Mouse (Mus musculus) forebrain, embryonic 13.5 days (tissue): Measurements from ENCODE around the gene Pcsk6. TPM values are rescaled to one million over a fixed set of nuclear protein-coding genes. Genes with fewer than 3 reads are reported as not detected.

Experiments used
- ATAC-seq: fragments of 200-750 bp; cut with Nextera tagmentation; 2 replicates; pipeline ENCODE4 v1.8.0; 2017
- H3K27ac ChIP-seq: fragments of 300-500 bp; sonication (generic); 2 replicates; pipeline ENCODE4 v1.5.1; 2015; ENCODE audit warnings: inconsistent platforms, mild to moderate bottlenecking, moderate library complexity
- H3K27me3 ChIP-seq: fragments of 300-500 bp; sonication (generic); 2 replicates; pipeline ENCODE4 v1.6.1; 2015; ENCODE audit warnings: mild to moderate bottlenecking, inconsistent platforms
- H3K36me3 ChIP-seq: fragments of 300-500 bp; sonication (generic); 2 replicates; pipeline ENCODE4 v1.6.1; 2015; ENCODE audit warnings: mild to moderate bottlenecking, inconsistent platforms; ENCODE audit not compliant: poor library complexity, severe bottlenecking
- H3K4me1 ChIP-seq: fragments of 300-500 bp; sonication (generic); 2 replicates; pipeline ENCODE4 v1.6.1; 2015; ENCODE audit warnings: inconsistent platforms
- H3K4me2 ChIP-seq: fragments of 300-500 bp; sonication (generic); 2 replicates; pipeline ENCODE4 v1.6.1; 2015; ENCODE audit warnings: inconsistent platforms, mild to moderate bottlenecking, moderate library complexity
- H3K4me3 ChIP-seq: fragments of 300-500 bp; sonication (generic); 2 replicates; pipeline ENCODE4 v1.5.1; 2015; ENCODE audit warnings: mild to moderate bottlenecking, inconsistent platforms
- H3K9ac ChIP-seq: fragments of 300-500 bp; sonication (generic); 2 replicates; pipeline ENCODE4 v1.6.1; 2015; ENCODE audit warnings: mild to moderate bottlenecking, inconsistent platforms
- H3K9me3 ChIP-seq: fragments of 300-500 bp; sonication (generic); replicated peaks from 2 replicates; pipeline ENCODE4 v1.6.1; 2016; ENCODE audit warnings: inconsistent platforms
- WGBS: fragments of 180-500 bp; shearing (Covaris S2); methylation state at CpG from one replicate; pipeline ENCODE4 v1.1.7; 2015; 5-methylcytosine and 5-hydroxymethylcytosine counted together
- polyA plus RNA-seq: library from polyadenylated mRNA; unstranded; fragments of >200 nt; fragmentation: Nextera tagmentation; extraction: Ambion mirVana; gene quantifications from 2 replicates; pipeline ENCODE4 v1.2.1, GENCODE M21; 2015

Gene Pcsk6
- polyA plus RNA-seq, 1 experiment from 2014 or later: 1.1 TPM

DNA sequence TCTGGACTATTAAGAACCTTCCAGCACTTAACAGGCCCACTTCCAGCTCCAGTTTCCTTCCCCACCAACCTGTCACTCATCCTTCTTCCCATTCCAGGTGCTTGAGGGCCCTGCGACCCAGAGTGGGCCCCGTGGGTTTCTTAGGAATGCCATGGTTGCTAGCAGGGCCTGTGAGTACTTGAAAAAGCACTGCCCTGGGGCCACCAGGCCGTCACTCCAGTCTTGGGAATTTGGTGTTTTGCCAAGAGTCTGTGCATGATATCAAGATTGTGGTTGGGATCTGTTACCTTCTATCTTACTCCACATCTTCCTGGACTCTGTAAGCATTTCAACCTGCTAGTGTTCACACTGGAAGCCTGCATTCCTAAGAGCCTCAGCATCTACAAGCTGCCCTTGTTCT, 120.5 kb downstream of the Pcsk6 start:
- Histone ChIP-seq H3K36me3 (no peaks in the 10 kb centered on the region), H3K9me3 (no peaks in the 10 kb centered on the region), H3K27me3 (no peaks in the 10 kb centered on the region), H3K4me2 (no peak overlapping the region), H3K9ac (no peak overlapping the region), H3K27ac (no peak overlapping the region), H3K4me1 (no peaks in the 10 kb centered on the region), H3K4me3 (no peak overlapping the region)
- 71% methylated on average over 3 of the region's 3 CpGs for WGBS
- no peak for ATAC-seq

DNA sequence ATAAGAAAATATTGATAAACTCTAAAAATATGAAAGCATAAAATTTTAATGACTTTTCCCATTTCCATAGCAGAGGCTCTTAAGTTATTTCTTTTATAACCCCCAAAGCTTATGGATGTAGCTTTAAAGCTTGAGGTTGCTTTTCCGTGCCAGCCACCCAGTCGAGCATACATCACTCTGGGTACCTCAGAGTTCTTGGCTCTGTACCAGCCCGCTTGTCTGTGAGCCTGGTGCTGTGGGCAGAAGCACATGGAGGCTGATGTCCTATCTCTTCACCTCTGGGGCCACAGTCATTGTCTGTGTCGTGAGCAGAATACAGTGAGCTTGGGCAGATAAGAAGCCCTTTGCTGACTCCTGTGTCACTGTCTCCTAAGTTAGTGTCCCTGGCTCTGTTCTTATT, 126.7 kb downstream of the Pcsk6 start:
- 92% methylated on average over 4 of the region's 4 CpGs for WGBS
- H3K4me3 ChIP-seq: no peak overlapping the region
- no peak overlapping the region for H3K27ac ChIP-seq
- no peaks in the 10 kb centered on the region for H3K36me3 ChIP-seq
- no peaks in the 10 kb centered on the region for H3K9me3 ChIP-seq
- H3K4me1 ChIP-seq: no peaks in the 10 kb centered on the region
- no peak overlapping the region for H3K4me2 ChIP-seq
- no peaks in the 10 kb centered on the region for H3K27me3 ChIP-seq
- no peak overlapping the region for H3K9ac ChIP-seq
- no peak for ATAC-seq

DNA sequence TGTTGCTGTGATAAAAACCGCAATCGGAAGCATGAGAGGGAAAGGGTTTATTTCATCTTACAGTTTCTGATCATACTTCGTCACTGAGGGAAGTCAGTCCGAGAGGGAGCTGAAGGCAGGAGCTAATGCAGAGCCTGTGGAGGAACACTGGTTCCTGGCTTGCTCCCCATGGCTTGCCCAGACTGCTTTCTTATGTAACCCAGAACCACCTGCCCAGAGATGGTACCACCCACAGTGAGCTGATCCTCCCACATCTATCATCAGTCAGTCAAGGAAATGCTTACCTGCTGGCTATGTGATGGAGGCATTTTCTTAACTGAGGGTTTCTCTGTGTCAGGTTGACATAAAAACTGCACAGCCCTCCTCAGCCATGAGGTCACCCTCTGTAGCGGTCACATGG, 127.2 kb downstream of the Pcsk6 start:
- no peak overlapping the region for H3K4me2 ChIP-seq
- no peak overlapping the region for H3K27ac ChIP-seq
- no peaks in the 10 kb centered on the region for H3K27me3 ChIP-seq
- ATAC-seq: no peak
- no peak overlapping the region for H3K4me3 ChIP-seq
- 94% methylated on average over 5 of the region's 5 CpGs for WGBS
- no peaks in the 10 kb centered on the region for H3K4me1 ChIP-seq
- no peak overlapping the region for H3K9ac ChIP-seq
- no peaks in the 10 kb centered on the region for H3K36me3 ChIP-seq
- H3K9me3 ChIP-seq: no peaks in the 10 kb centered on the region

DNA sequence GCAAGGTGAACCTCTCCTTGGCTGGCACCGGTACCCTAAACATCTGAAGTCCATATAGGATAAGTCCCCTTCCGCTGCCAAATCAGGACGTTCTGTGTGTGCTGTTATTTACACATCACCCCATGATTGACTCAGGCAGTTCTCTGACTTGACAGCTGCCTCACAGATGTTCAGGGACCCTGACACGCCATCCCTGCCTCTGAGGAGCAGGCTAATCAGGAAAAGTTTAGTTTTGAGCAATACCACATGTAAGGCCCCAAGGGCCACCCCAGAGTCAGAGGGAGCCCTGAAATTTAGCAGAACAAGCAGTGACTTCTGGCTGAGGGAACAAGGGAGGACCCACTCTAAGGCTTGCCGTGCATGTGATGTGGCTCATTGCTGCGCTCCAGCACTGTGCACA, 130.8 kb downstream of the Pcsk6 start:
- ATAC-seq: no peak
- Histone ChIP-seq H3K4me2 (no peak overlapping the region), H3K9me3 (no peaks in the 10 kb centered on the region), H3K4me1 (no peaks in the 10 kb centered on the region), H3K27me3 (no peaks in the 10 kb centered on the region), H3K36me3 (no peaks in the 10 kb centered on the region), H3K9ac (no peak overlapping the region), H3K27ac (no peak overlapping the region), H3K4me3 (no peak overlapping the region)
- 87% methylated on average over 6 of the region's 6 CpGs for WGBS

DNA sequence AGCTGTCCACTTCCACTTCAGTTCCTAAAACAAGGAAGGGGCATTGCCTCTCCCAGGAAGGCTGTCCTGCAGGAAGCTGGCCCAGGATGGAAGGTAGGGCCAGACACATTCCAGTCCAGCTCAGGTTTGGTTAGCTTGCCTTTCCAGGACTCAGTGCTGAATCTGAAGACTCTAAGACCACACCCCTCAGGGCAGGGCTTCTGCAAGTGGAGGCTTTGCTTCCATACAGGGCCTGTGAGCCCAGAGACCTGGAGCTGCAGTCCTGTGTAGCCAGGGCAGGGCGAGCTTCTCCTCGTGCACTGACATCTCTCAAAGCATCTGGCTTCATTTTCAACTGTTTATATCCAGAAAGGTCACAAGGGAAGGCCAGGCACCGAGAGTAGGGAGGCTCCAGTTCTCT, 131.9 kb downstream of the Pcsk6 start:
- Histone ChIP-seq H3K9me3 (no peaks in the 10 kb centered on the region), H3K27me3 (no peaks in the 10 kb centered on the region), H3K4me3 (no peak overlapping the region), H3K9ac (no peak overlapping the region), H3K27ac (no peak overlapping the region), H3K4me1 (no peaks in the 10 kb centered on the region), H3K4me2 (no peak overlapping the region), H3K36me3 (no peaks in the 10 kb centered on the region)
- ATAC-seq: no peak
- 61% methylated on average over 3 of the region's 3 CpGs for WGBS

DNA sequence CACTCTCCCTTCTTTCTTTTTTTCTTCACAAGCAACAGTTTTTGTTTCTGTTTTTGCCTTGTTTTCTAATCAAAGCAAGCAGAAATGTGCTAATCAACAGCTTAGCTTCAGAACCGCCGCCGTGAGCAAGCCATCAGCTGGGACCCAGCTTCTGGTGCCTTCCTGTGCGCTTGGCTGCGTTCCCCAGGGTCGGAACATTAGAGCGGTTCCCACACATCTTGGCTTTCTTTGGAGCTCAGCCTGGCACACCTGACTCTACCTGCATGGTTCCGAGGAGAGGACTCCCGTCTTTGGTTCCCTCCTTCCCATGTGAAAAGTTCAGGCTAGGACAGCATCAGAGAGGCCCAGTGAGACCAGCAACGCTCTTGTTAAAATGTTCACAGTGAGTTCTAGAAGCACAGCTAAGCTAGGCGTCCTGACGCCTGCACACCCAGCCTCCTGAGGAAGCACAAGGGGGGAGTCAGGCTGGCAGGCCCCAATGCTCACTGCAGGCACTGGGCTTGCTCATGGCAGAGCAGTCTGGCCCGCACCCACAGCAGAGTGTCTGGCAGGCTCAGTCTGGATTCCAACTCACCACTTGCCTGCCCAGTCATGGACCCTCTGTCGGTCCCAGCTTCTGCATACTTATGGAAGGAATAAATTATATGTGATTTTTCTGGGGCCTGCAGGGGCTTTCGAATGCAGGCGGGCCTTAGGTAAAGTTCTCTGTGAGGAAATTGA, 139.7 kb downstream of the Pcsk6 start:
- Histone ChIP-seq H3K4me2 (no peak overlapping the region), H3K27ac (no peak overlapping the region), H3K9ac (no peak overlapping the region), H3K4me1 (no peaks in the 10 kb centered on the region), H3K4me3 (no peak overlapping the region), H3K27me3 (no peaks in the 10 kb centered on the region), H3K36me3 (no peaks in the 10 kb centered on the region), H3K9me3 (0 out of 2 replicates have a peak, but pooled peaks cover 7% of the 10 kb centered on the region)
- ATAC-seq: no peak
- WGBS: 94% methylated on average over 16 of the region's 16 CpGs

DNA sequence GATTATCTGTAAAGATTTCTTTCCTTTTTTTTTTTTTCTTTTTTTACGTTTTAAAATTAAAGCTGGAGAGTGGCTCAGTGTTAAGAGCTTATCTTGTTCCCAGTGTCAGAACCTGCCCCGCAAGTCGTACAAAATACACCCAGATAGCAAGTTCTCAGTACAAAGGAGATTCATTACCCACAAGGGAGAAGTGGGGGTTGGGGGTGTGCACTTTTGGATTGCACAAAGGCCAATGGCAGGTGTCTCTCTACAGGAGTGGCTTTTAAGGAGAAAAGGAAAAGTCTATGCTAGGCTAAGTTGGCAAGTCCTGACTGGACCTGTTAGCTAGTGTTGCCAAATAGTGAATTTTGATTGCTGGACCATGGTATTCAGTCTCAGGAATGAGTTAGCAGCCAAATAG, 140.3 kb downstream of the Pcsk6 start:
- Histone ChIP-seq H3K4me2 (no peak overlapping the region), H3K4me3 (no peak overlapping the region), H3K27me3 (no peaks in the 10 kb centered on the region), H3K4me1 (no peaks in the 10 kb centered on the region), H3K27ac (no peak overlapping the region), H3K9ac (no peak overlapping the region), H3K36me3 (no peaks in the 10 kb centered on the region), H3K9me3 (0 out of 2 replicates have a peak, but pooled peaks cover 7% of the 10 kb centered on the region)
- 81% methylated on average over 3 of the region's 3 CpGs for WGBS
- ATAC-seq: no peak

DNA sequence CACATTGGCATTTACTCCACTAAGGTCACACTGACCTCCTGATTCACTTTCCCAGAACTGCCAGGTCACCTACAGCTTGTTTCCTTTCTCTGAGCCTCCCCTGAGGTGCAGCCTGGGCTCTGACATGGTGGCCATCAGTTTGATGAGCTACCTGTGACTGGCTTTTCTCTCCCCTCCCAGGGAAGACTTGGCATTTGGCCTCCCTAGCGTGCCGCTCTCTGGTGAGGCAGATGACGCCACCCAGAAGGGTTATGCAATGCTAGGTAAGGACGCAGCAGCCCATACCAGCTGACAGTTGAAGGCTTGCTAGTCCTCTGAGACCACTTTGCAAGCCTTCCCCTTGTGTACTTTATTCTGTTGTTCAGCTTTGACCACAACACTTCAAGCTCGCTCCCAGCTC, 141.9 kb downstream of the Pcsk6 start:
- Histone ChIP-seq H3K4me3 (no peak overlapping the region), H3K9ac (no peak overlapping the region), H3K27me3 (no peaks in the 10 kb centered on the region), H3K36me3 (no peaks in the 10 kb centered on the region), H3K4me2 (no peak overlapping the region), H3K9me3 (0 out of 2 replicates have a peak, but pooled peaks cover 7% of the 10 kb centered on the region), H3K4me1 (no peaks in the 10 kb centered on the region), H3K27ac (no peak overlapping the region)
- ATAC-seq: no peak
- WGBS: 98% methylated on average over 5 of the region's 5 CpGs

DNA sequence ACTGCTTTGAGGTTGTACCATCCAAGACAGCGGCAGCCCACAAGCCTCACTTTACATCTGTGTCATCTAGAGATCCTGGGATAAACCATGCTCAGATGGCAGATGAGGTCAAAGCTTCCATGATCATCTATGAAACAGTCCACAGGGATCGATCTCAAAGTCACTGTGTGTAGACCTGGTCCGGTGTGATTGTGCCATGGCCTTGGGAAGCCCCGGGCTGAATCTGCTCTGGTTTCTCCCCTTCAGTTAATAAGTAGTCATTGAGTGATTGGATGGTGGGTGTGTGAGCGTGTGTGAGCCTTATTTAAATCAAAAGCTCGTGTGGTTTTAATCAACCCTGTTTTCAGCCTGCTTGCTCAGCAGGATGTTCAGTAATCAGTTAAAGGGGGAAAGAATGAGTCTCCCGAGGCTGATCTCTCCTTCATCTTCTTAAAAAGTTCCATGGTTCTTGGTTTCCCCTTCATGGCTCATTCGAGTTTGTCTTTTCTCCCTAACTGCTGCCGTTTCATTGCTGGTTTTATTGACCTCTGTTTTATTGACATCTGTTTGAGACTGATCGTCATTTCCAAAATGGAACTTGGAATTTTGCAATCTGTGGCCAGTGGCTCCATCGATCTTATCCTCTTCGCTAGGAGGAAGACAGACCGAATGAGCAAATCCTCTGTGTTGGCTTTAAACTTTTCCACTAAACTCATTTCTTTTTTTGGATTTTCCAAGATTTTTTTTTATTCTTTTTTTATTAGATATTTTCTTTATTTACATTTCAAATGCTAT, 142.5 kb downstream of the Pcsk6 start:
- no peak overlapping the region for H3K9ac ChIP-seq
- no peak for ATAC-seq

DNA sequence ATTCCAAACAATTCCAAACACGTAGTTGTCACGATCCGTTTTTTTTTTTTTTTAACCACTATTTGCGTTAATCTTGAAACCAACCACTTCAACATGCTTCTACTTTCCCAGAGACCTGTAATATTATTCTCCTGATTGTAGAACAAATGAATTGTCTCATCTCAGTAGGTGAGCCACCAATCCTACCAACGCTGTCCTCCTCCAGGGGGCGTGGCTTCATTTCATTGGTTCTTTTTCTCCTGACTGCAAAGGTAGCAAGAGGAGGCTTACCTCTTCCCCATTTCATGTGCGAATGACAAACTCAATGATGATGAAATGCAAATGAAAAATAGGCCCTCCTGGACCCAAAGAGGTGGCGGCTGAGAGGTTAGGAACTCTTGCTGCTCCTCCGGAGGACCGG, 143.5 kb downstream of the Pcsk6 start:
- Histone ChIP-seq H3K27ac (no peak overlapping the region), H3K4me3 (no peak overlapping the region), H3K27me3 (no peaks in the 10 kb centered on the region), H3K9me3 (no peaks in the 10 kb centered on the region), H3K4me1 (no peaks in the 10 kb centered on the region), H3K4me2 (no peak overlapping the region), H3K36me3 (no peaks in the 10 kb centered on the region), H3K9ac (no peak overlapping the region)
- ATAC-seq: no peak
- 88% methylated on average over 10 of the region's 10 CpGs for WGBS

More for the DNA sequence above, 142.5 kb downstream of the Pcsk6 start:
- H3K9me3 ChIP-seq: 0 out of 2 replicates have a peak, but pooled peaks cover 7% of the 10 kb centered on the region
- H3K4me3 ChIP-seq: no peak overlapping the region
- H3K36me3 ChIP-seq: no peaks in the 10 kb centered on the region
- no peak overlapping the region for H3K27ac ChIP-seq
- H3K4me1 ChIP-seq: no peaks in the 10 kb centered on the region
- WGBS: 63% methylated on average over 13 of the region's 13 CpGs
- H3K27me3 ChIP-seq: no peaks in the 10 kb centered on the region
- no peak overlapping the region for H3K4me2 ChIP-seq

DNA sequence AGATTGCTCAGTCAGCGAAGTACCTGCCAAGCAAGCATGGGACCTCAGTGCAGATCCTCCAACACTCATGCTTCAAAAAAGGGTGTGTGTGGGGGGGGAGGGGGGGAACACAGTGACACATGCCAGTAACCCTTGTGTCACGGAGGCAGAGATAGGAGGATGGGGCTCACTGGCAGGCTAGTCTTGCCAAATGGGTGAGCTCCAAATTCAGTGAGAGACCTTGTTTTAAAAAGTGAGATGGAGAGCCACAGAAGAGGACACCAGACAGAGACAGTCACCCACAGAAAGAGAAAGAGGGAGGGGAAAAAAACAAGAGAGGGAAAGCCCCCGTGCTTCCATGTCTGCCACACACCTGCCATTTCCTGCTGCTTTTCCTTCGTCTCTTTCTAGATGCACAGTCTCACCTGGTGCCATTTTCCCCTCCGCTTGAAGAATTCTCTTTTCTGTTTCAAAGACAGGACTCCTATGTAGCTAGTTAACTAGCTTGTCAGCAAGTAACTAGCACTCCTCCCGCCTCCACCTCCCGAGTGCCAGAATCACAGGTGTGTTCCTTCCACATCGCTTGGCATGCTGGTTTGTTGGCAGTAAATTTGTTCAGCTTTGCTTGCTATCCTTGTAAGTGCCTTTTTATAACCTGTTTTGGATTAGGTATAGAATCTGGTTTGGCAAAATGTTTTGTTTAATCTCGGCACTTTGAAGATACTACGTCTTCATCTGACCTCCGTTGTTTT, 146.8 kb downstream of the Pcsk6 start:
- Histone ChIP-seq H3K27ac (no peak overlapping the region), H3K9ac (no peak overlapping the region), H3K4me2 (no peak overlapping the region), H3K36me3 (no peaks in the 10 kb centered on the region), H3K27me3 (no peaks in the 10 kb centered on the region), H3K4me1 (no peaks in the 10 kb centered on the region), H3K9me3 (no peaks in the 10 kb centered on the region), H3K4me3 (no peak overlapping the region)
- ATAC-seq: no peak
- 89% methylated on average over 11 of the region's 11 CpGs for WGBS

DNA sequence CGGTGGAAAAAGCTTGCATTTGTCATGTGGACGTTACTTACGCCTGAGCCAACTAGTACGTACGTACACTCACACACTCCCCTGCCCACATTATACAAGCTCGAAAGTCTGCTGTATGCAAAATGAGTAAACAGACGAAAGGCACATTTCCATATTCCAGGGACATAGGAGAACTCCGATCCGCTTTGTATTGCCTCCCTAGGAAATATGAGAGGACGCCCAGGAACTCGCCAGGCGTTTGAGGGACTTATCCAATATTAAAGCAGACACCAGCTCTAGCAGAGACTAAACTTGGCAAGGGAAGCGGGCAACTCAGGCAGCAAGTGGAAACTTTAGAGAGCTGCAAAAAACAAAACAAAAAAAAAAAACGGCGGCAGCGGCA, 147.3 kb downstream of the Pcsk6 start:
- H3K9ac ChIP-seq: no peak overlapping the region
- 81% methylated on average over 16 of the region's 16 CpGs for WGBS
- no peak overlapping the region for H3K4me3 ChIP-seq
- no peak overlapping the region for H3K4me2 ChIP-seq
- ATAC-seq: no peak
- no peaks in the 10 kb centered on the region for H3K4me1 ChIP-seq
- no peaks in the 10 kb centered on the region for H3K27me3 ChIP-seq
- H3K27ac ChIP-seq: no peak overlapping the region
- H3K9me3 ChIP-seq: no peaks in the 10 kb centered on the region
- H3K36me3 ChIP-seq: no peaks in the 10 kb centered on the region
